Mouse (Mus musculus): ENCODE results near the gene Cln5. TPM values are rescaled to one million over a fixed set of nuclear protein-coding genes. Genes with fewer than 3 reads are reported as not detected.

Cln5 gene
- total and polyA plus RNA-seq, 2 experiments from 2014 or later: 7.8 to 10.6 TPM

GRCm38 (mm10) chr14:103048292-103049086, 21.5 kb upstream of the Cln5 start:
- Histone ChIP-seq H3K4me3 (ENCODE audit: low read depth, low read length) (no peak overlapping the region), H3K9ac (replicated peaks; ENCODE audit: low read length, poor library complexity, severe bottlenecking) (no peak overlapping the region), H3K36me3 (ENCODE audit: insufficient read depth, low read length) (no peaks in the 10 kb centered on the region), H3K9me3 (ENCODE audit: low read length) (no peaks in the 10 kb centered on the region), H3K27me3 (ENCODE audit: insufficient read depth, low read length) (no peaks in the 10 kb centered on the region), H3K4me1 (ENCODE audit: insufficient read depth, low read length) (no peaks in the 10 kb centered on the region), H3K4me2 (ENCODE audit: low read depth, low read length, poor library complexity, severe bottlenecking) (no peak overlapping the region), H3K27ac (ENCODE audit: low read depth, low read length) (no peak overlapping the region)
- WGBS: 90% methylated on average over 11 of the region's 11 CpGs
- no peak for ATAC-seq (ENCODE audit: low FRiP score)
- TF ChIP-seq CTCF (IDR thresholded peaks at IDR 0.05): no peak
- DNase-seq (ENCODE audit: low spot score): no peak

GRCm38 (mm10) chr14:103051159-103051769, 18.8 kb upstream of the Cln5 start:
- Histone ChIP-seq H3K4me2 (ENCODE audit: low read depth, low read length, poor library complexity, severe bottlenecking) (no peak overlapping the region), H3K9ac (replicated peaks; ENCODE audit: low read length, poor library complexity, severe bottlenecking) (no peak overlapping the region), H3K27ac (ENCODE audit: low read depth, low read length) (no peak overlapping the region), H3K9me3 (ENCODE audit: low read length) (no peaks in the 10 kb centered on the region), H3K4me3 (ENCODE audit: low read depth, low read length) (no peak overlapping the region), H3K36me3 (ENCODE audit: insufficient read depth, low read length) (no peaks in the 10 kb centered on the region), H3K27me3 (ENCODE audit: insufficient read depth, low read length) (no peaks in the 10 kb centered on the region), H3K4me1 (ENCODE audit: insufficient read depth, low read length) (no peaks in the 10 kb centered on the region)
- TF ChIP-seq CTCF (IDR thresholded peaks at IDR 0.05): peak; percentile 89
- DNase-seq (ENCODE audit: low spot score) (peak; percentile 74), ATAC-seq (ENCODE audit: low FRiP score) (peak; percentile 65; the same call in 1 of the 2 replicates)
- WGBS: 40% methylated on average over 8 of the region's 8 CpGs

GRCm38 (mm10) chr14:103054731-103055130, 15.3 kb upstream of the Cln5 start:
- 82% methylated on average over 13 of the region's 13 CpGs for WGBS
- Histone ChIP-seq H3K36me3 (ENCODE audit: insufficient read depth, low read length) (no peaks in the 10 kb centered on the region), H3K9me3 (ENCODE audit: low read length) (no peaks in the 10 kb centered on the region), H3K27ac (ENCODE audit: low read depth, low read length) (no peak overlapping the region), H3K9ac (replicated peaks; ENCODE audit: low read length, poor library complexity, severe bottlenecking) (no peak overlapping the region), H3K4me2 (ENCODE audit: low read depth, low read length, poor library complexity, severe bottlenecking) (no peak overlapping the region), H3K4me1 (ENCODE audit: insufficient read depth, low read length) (no peaks in the 10 kb centered on the region), H3K27me3 (ENCODE audit: insufficient read depth, low read length) (no peaks in the 10 kb centered on the region), H3K4me3 (ENCODE audit: low read depth, low read length) (no peak overlapping the region)
- TF ChIP-seq CTCF (IDR thresholded peaks at IDR 0.05): no peak
- ATAC-seq (ENCODE audit: low FRiP score): no peak
- DNase-seq (ENCODE audit: low spot score): no peak

GRCm38 (mm10) chr14:103056601-103057000, 13.4 kb upstream of the Cln5 start:
- no peak overlapping the region for H3K9ac ChIP-seq (replicated peaks; ENCODE audit: low read length, poor library complexity, severe bottlenecking)
- no peaks in the 10 kb centered on the region for H3K9me3 ChIP-seq (ENCODE audit: low read length)
- ATAC-seq (ENCODE audit: low FRiP score) (no peak), DNase-seq (ENCODE audit: low spot score) (no peak)
- TF ChIP-seq CTCF (IDR thresholded peaks at IDR 0.05): no peak
- H3K27me3 ChIP-seq (ENCODE audit: insufficient read depth, low read length): no peaks in the 10 kb centered on the region
- no peak overlapping the region for H3K27ac ChIP-seq (ENCODE audit: low read depth, low read length)
- 92% methylated on average over 7 of the region's 7 CpGs for WGBS
- no peak overlapping the region for H3K4me3 ChIP-seq (ENCODE audit: low read depth, low read length)
- H3K4me2 ChIP-seq (ENCODE audit: low read depth, low read length, poor library complexity, severe bottlenecking): no peak overlapping the region
- no peaks in the 10 kb centered on the region for H3K36me3 ChIP-seq (ENCODE audit: insufficient read depth, low read length)
- H3K4me1 ChIP-seq (ENCODE audit: insufficient read depth, low read length): no peaks in the 10 kb centered on the region

- DNase-seq (ENCODE audit: low spot score): no peak
These were observed 11.0 kb upstream of the Cln5 start for GRCm38 (mm10) chr14:103058998-103059397.

GRCm38 (mm10) chr14:103059495-103059894, 10.5 kb upstream of the Cln5 start:
- H3K27me3 ChIP-seq (ENCODE audit: insufficient read depth, low read length): no peaks in the 10 kb centered on the region
- no peak for TF ChIP-seq CTCF (IDR thresholded peaks at IDR 0.05)
- H3K4me1 ChIP-seq (ENCODE audit: insufficient read depth, low read length): no peaks in the 10 kb centered on the region
- no peak for DNase-seq (ENCODE audit: low spot score)
- 86% methylated on average over 10 of the region's 10 CpGs for WGBS
- H3K9me3 ChIP-seq (ENCODE audit: low read length): no peaks in the 10 kb centered on the region
- no peak for ATAC-seq (ENCODE audit: low FRiP score)
- H3K4me2 ChIP-seq (ENCODE audit: low read depth, low read length, poor library complexity, severe bottlenecking): no peak overlapping the region
- no peak overlapping the region for H3K27ac ChIP-seq (ENCODE audit: low read depth, low read length)
- no peak overlapping the region for H3K4me3 ChIP-seq (ENCODE audit: low read depth, low read length)
- no peaks in the 10 kb centered on the region for H3K36me3 ChIP-seq (ENCODE audit: insufficient read depth, low read length)
- no peak overlapping the region for H3K9ac ChIP-seq (replicated peaks; ENCODE audit: low read length, poor library complexity, severe bottlenecking)

More at GRCm38 (mm10) chr14:103058998-103059397, 11.0 kb upstream of the Cln5 start:
- WGBS: 74% methylated on average over 1 of the region's 1 CpGs
- Histone ChIP-seq H3K4me1 (ENCODE audit: insufficient read depth, low read length) (no peaks in the 10 kb centered on the region), H3K4me3 (ENCODE audit: low read depth, low read length) (no peak overlapping the region), H3K9ac (replicated peaks; ENCODE audit: low read length, poor library complexity, severe bottlenecking) (no peak overlapping the region), H3K4me2 (ENCODE audit: low read depth, low read length, poor library complexity, severe bottlenecking) (no peak overlapping the region), H3K27me3 (ENCODE audit: insufficient read depth, low read length) (no peaks in the 10 kb centered on the region), H3K36me3 (ENCODE audit: insufficient read depth, low read length) (no peaks in the 10 kb centered on the region), H3K27ac (ENCODE audit: low read depth, low read length) (no peak overlapping the region), H3K9me3 (ENCODE audit: low read length) (no peaks in the 10 kb centered on the region)
- no peak for TF ChIP-seq CTCF (IDR thresholded peaks at IDR 0.05)
- no peak for ATAC-seq (ENCODE audit: low FRiP score)
